Comparison of ENCODE assay signal across 9 mouse cellular contexts in the genomic region with DNA sequence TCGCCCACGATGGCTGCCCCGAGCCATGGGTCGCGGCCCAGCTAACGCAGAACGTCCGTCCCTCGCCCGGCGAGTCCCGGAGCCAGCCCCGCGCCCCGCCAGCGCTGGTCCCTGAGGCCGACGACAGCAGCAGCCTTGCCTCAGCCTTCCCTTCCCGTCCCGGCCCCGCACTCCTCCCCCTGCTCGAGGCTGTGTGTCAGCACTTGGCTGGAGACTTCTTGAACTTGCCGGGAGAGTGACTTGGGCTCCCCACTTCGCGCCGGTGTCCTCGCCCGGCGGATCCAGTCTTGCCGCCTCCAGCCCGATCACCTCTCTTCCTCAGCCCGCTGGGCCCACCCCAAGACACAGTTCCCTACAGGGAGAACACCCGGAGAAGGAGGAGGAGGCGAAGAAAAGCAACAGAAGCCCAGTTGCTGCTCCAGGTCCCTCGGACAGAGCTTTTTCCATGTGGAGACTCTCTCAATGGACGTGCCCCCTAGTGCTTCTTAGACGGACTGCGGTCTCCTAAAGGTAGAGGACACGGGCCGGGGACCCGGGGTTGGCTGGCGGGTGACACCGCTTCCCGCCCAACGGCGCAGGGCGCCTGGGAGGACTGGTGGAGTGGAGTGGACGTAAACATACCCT. TPM values are rescaled to one million over a fixed set of nuclear protein-coding genes. Genes with fewer than 3 reads are reported as not detected.
A peak's percentile ranks its signal among the peaks of the same experiment; 100 is the strongest.
DNase-seq lines count a peak whose midpoint lies in the region; ATAC-seq lines count a peak whose summit lies in the region.
"Had no signal": no experiment of that assay in that cellular context is flagged by ENCODE, and none has a peak within 500 bp of the region (broad histone marks: within the 10 kb centered on the region; RNA-seq: fewer than 3 reads in every experiment).

No protein-coding gene starts in this region.

- H3K9me3 ChIP-seq in forebrain, embryonic 15.5 days: no peaks in the 10 kb centered on the region
- no peaks in the 10 kb centered on the region for H3K9me3 ChIP-seq in limb, embryonic 15.5 days
- H3K9me3 ChIP-seq in midbrain, embryonic 16.5 days (replicated peaks; ENCODE audit: control insufficient read depth, low read length, poor library complexity, severe bottlenecking): no peaks in the 10 kb centered on the region

- H3K27me3 ChIP-seq in forebrain, embryonic 15.5 days: peaks cover 35% of the 10 kb centered on the region
- peaks cover 10% of the 10 kb centered on the region; the same call in 1 of the 2 replicates for H3K27me3 ChIP-seq in limb, embryonic 15.5 days
- H3K27me3 ChIP-seq in midbrain, embryonic 16.5 days (ENCODE audit: control insufficient read depth, insufficient read depth, low read depth, low read length): peaks cover 29% of the 10 kb centered on the region

- peak; percentile 34 for DNase-seq in right cerebral cortex, postnatal 4 days
- DNase-seq in right cerebral cortex, adult 18-20 months: no peak
- peak; percentile 29 for DNase-seq in heart, postnatal 25 days (ENCODE audit: low spot score)
- DNase-seq in yolk sac, embryonic 10.5 days (ENCODE audit: low spot score): peak; percentile 49
- no peak for DNase-seq in layer of hippocampus, adult 8-10 months (ENCODE audit: low spot score in 2 of 2)

- H3K4me3 ChIP-seq in forebrain, embryonic 15.5 days: peak overlapping the region; percentile 55
- peak overlapping the region; percentile 74 for H3K4me3 ChIP-seq in limb, embryonic 15.5 days
- H3K4me3 ChIP-seq in midbrain, embryonic 16.5 days (ENCODE audit: low read depth, low read length): peak overlapping the region; percentile 73

- H3K36me3 ChIP-seq in forebrain, embryonic 15.5 days: no peaks in the 10 kb centered on the region
- H3K36me3 ChIP-seq in limb, embryonic 15.5 days: no peaks in the 10 kb centered on the region
- no peaks in the 10 kb centered on the region for H3K36me3 ChIP-seq in midbrain, embryonic 16.5 days (ENCODE audit: control insufficient read depth, insufficient read depth, low read length)

- WGBS in forebrain, embryonic 15.5 days: 2% methylated on average over 46 of the region's 48 CpGs
- 2% methylated on average over 48 of the region's 48 CpGs for WGBS in limb, embryonic 15.5 days
- under 1% methylated on average over 48 of the region's 48 CpGs for WGBS in midbrain, embryonic 16.5 days

- ATAC-seq in forebrain, embryonic 15.5 days (replicated peaks): peak; percentile 17; the same call in 1 of the 2 replicates
- ATAC-seq in limb, embryonic 15.5 days (ENCODE audit: insufficient number of reproducible peaks, low FRiP score, low TSS enrichment, low read depth): peak; percentile 37; the same call in 1 of the 2 replicates
- peak; percentile 27 for ATAC-seq in midbrain, embryonic 16.5 days

- peaks cover 28% of the 10 kb centered on the region for H3K4me1 ChIP-seq in forebrain, embryonic 15.5 days
- peaks cover 32% of the 10 kb centered on the region for H3K4me1 ChIP-seq in limb, embryonic 15.5 days
- peaks cover 10% of the 10 kb centered on the region; the same call in 1 of the 2 replicates for H3K4me1 ChIP-seq in midbrain, embryonic 16.5 days (ENCODE audit: control insufficient read depth, insufficient read depth, low read length)

- peak overlapping the region; percentile 49 for H3K9ac ChIP-seq in forebrain, embryonic 15.5 days (replicated peaks)
- H3K9ac ChIP-seq in limb, embryonic 15.5 days: peak overlapping the region; percentile 77
- H3K9ac ChIP-seq in midbrain, embryonic 16.5 days (ENCODE audit: low read depth, low read length): peak overlapping the region; percentile 73

- peak overlapping the region; percentile 95 for H3K4me2 ChIP-seq in forebrain, embryonic 15.5 days (replicated peaks)
- H3K4me2 ChIP-seq in limb, embryonic 15.5 days: peak overlapping the region; percentile 90
- peak overlapping the region; percentile 96 for H3K4me2 ChIP-seq in midbrain, embryonic 16.5 days (ENCODE audit: low read length)

- intact Hi-C loops in heart, postnatal 25 days (cut with DNase I): loop anchor here (5.0 to 10.0 kb wide), 3 partner anchors 242 to 929 kb away; no protein-coding TSS in a partner anchor

- H3K27ac ChIP-seq in forebrain, embryonic 15.5 days (replicated peaks): no peak overlapping the region
- peak overlapping the region; percentile 73 for H3K27ac ChIP-seq in limb, embryonic 15.5 days
- H3K27ac ChIP-seq in midbrain, embryonic 16.5 days (ENCODE audit: low read length): no peak overlapping the region

RNA-seq across cellular contexts. Expression of gene Bmp2, which starts 1.0 kb away (rescaled TPM):
- 1.3 and 1.8 TPM in 2 replicates for polyA plus RNA-seq in forebrain, embryonic 15.5 days (2015; fragmentation: Nextera tagmentation; extraction: Ambion mirVana)
- total RNA-seq in heart, postnatal 25 days (2021): 1 to 10 TPM; 2.1 to 2.5 TPM
- polyA plus RNA-seq in limb, embryonic 15.5 days (2015; fragmentation: Nextera tagmentation; extraction: Ambion mirVana): 23.2 and 24.8 TPM in 2 replicates
- polyA plus RNA-seq in midbrain, embryonic 16.5 days (2015; fragmentation: Nextera tagmentation; extraction: Ambion mirVana): 3.2 and 3.6 TPM in 2 replicates
- 1 to 10 TPM; 1.3 to 2.2 (median 1.5) TPM for total RNA-seq in layer of hippocampus, adult 8-10 months (2022)
- total RNA-seq: MEL had no signal

Comparison
In these comparisons a context has a peak if more than half of its experiments do, and no peak if none do; other contexts are left out.
1. DNase-seq: peak in right cerebral cortex, postnatal 4 days (single experiment), heart, postnatal 25 days (single experiment) and yolk sac, embryonic 10.5 days (single experiment); none in right cerebral cortex, adult 18-20 months (single experiment) and layer of hippocampus, adult 8-10 months (0 of 2).
2. Peak in every context shown above with its lines, with median percentiles within 50 percentile points of each other: ATAC-seq, H3K4me2 ChIP-seq, H3K4me3 ChIP-seq and H3K9ac ChIP-seq.